8 mouse cellular contexts compared by ENCODE assay signal in the genomic region with DNA sequence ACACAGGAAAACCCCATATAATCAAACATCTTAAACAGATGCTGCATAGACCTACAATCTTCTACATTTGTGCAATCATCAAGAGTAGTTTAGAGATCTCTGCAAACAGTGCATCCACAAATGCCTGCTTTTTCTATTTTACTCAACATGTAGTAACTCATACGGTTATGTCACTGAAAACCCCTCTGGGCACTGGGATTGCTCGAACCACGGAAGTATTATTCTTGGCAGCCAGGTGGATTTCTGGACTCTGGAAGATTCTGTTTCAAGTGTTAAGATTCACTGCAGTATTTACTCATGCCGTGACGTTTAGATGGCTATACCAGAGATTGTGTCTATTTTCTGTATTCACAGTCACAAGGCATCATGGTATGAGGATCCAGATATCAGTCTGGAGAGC.
DNase-seq lines count a peak whose midpoint lies in the region; ATAC-seq and TF ChIP-seq lines count a peak whose summit lies in the region.

No protein-coding gene starts in this region.

- no peak for ATAC-seq in kidney, postnatal 0 days (replicated peaks; ENCODE audit: low FRiP score, low read depth)
- ATAC-seq in embryonic facial prominence, embryonic 15.5 days (ENCODE audit: insufficient number of reproducible peaks, low FRiP score, low TSS enrichment, low read depth) = no peak
- ATAC-seq in intestine, embryonic 15.5 days = no peak
- ATAC-seq in neural tube, embryonic 13.5 days (ENCODE audit: low read depth) = no peak

- H3K9me3 ChIP-seq in kidney, postnatal 0 days (replicated peaks; ENCODE audit: low read length) = no peaks in the 10 kb centered on the region
- no peaks in the 10 kb centered on the region for H3K9me3 ChIP-seq in embryonic facial prominence, embryonic 15.5 days (replicated peaks)
- no peaks in the 10 kb centered on the region for H3K9me3 ChIP-seq in intestine, embryonic 15.5 days
- no peaks in the 10 kb centered on the region for H3K9me3 ChIP-seq in neural tube, embryonic 13.5 days

- H3K27me3 ChIP-seq in kidney, postnatal 0 days (ENCODE audit: insufficient read depth, low read length) = no peaks in the 10 kb centered on the region
- no peaks in the 10 kb centered on the region for H3K27me3 ChIP-seq in embryonic facial prominence, embryonic 15.5 days
- H3K27me3 ChIP-seq in intestine, embryonic 15.5 days (replicated peaks) = no peaks in the 10 kb centered on the region
- no peaks in the 10 kb centered on the region for H3K27me3 ChIP-seq in neural tube, embryonic 13.5 days

- peak; percentile 34 for DNase-seq in kidney, postnatal 0 days (ENCODE audit: low spot score)
- no peak for DNase-seq in kidney, adult 18-20 months
- no peak for DNase-seq in thymus, postnatal 0 days (ENCODE audit: low spot score)
- no peak for DNase-seq in right cerebral cortex, postnatal 36 days (ENCODE audit: low spot score in 2 of 2)
- DNase-seq in gastrocnemius, postnatal 36 days = no peak

- H3K27ac ChIP-seq in kidney, postnatal 0 days = no peak overlapping the region
- H3K27ac ChIP-seq in embryonic facial prominence, embryonic 15.5 days (replicated peaks) = peak overlapping the region; percentile 95
- H3K27ac ChIP-seq in intestine, embryonic 15.5 days = no peak overlapping the region
- H3K27ac ChIP-seq in neural tube, embryonic 13.5 days (replicated peaks) = peak overlapping the region; percentile 93

- H3K4me1 ChIP-seq in kidney, postnatal 0 days (replicated peaks; ENCODE audit: insufficient read depth, low read length) = peaks cover 9% of the 10 kb centered on the region; the same call in 1 of the 2 replicates
- peaks cover 18% of the 10 kb centered on the region for H3K4me1 ChIP-seq in embryonic facial prominence, embryonic 15.5 days
- H3K4me1 ChIP-seq in intestine, embryonic 15.5 days (replicated peaks) = no peaks in the 10 kb centered on the region; the same call in 1 of the 2 replicates
- H3K4me1 ChIP-seq in neural tube, embryonic 13.5 days (replicated peaks) = peaks cover 60% of the 10 kb centered on the region

- peak overlapping the region; percentile 62 for H3K4me3 ChIP-seq in kidney, postnatal 0 days (replicated peaks; ENCODE audit: low read depth, low read length)
- H3K4me3 ChIP-seq in embryonic facial prominence, embryonic 15.5 days (replicated peaks) = peak overlapping the region; percentile 71
- peak overlapping the region; percentile 75 for H3K4me3 ChIP-seq in intestine, embryonic 15.5 days (replicated peaks)
- H3K4me3 ChIP-seq in neural tube, embryonic 13.5 days = peak overlapping the region; percentile 81

- TF ChIP-seq CTCF in kidney, postnatal 0 days (IDR thresholded peaks at IDR 0.05; ENCODE audit: low read depth) = no peak

- H3K36me3 ChIP-seq in kidney, postnatal 0 days (ENCODE audit: insufficient read depth, low read length) = no peaks in the 10 kb centered on the region
- H3K36me3 ChIP-seq in embryonic facial prominence, embryonic 15.5 days = 0 out of 2 replicates have a peak, but pooled peaks cover 4% of the 10 kb centered on the region
- H3K36me3 ChIP-seq in intestine, embryonic 15.5 days = no peaks in the 10 kb centered on the region
- H3K36me3 ChIP-seq in neural tube, embryonic 13.5 days = 0 out of 2 replicates have a peak, but pooled peaks cover 4% of the 10 kb centered on the region

- H3K9ac ChIP-seq in kidney, postnatal 0 days (ENCODE audit: low read depth, low read length) = no peak overlapping the region
- no peak overlapping the region for H3K9ac ChIP-seq in embryonic facial prominence, embryonic 15.5 days
- no peak overlapping the region for H3K9ac ChIP-seq in intestine, embryonic 15.5 days
- H3K9ac ChIP-seq in neural tube, embryonic 13.5 days = peak overlapping the region; percentile 88

- 12% methylated on average over 5 of the region's 5 CpGs for WGBS in kidney, postnatal 0 days
- 23% methylated on average over 5 of the region's 5 CpGs for WGBS in embryonic facial prominence, embryonic 15.5 days
- 48% methylated on average over 5 of the region's 5 CpGs for WGBS in intestine, embryonic 15.5 days
- WGBS in neural tube, embryonic 13.5 days = 40% methylated on average over 5 of the region's 5 CpGs

- H3K4me2 ChIP-seq in kidney, postnatal 0 days (ENCODE audit: low read length) = peak overlapping the region; percentile 95
- peak overlapping the region; percentile 89 for H3K4me2 ChIP-seq in embryonic facial prominence, embryonic 15.5 days (replicated peaks)
- peak overlapping the region; percentile 96 for H3K4me2 ChIP-seq in intestine, embryonic 15.5 days (replicated peaks)
- peak overlapping the region; percentile 76 for H3K4me2 ChIP-seq in neural tube, embryonic 13.5 days

- intact Hi-C loops in gastrocnemius, postnatal 36 days (cut with DNase I) = no loop called here

Comparison
In these comparisons a context has a peak if more than half of its experiments do, and no peak if none do; other contexts are left out.
1. H3K27ac ChIP-seq: peak in embryonic facial prominence, embryonic 15.5 days (single experiment) and neural tube, embryonic 13.5 days (single experiment); none in kidney, postnatal 0 days (single experiment) and intestine, embryonic 15.5 days (single experiment).
2. Peak in every context shown above with its lines, with median percentiles within 50 percentile points of each other: H3K4me2 ChIP-seq and H3K4me3 ChIP-seq.